Mouse (Mus musculus) adrenal gland (tissue): Measurements from ENCODE around the gene Dennd1a.

Experiments used
- intact Hi-C: fragments of 180-260 bp; cut with DNase I; formaldehyde crosslinking; loops from one replicate; pipeline ENCODE4 v1.15.1; 2025

Dennd1a gene

GRCm38 (mm10) chr2:38168606-38169005, 118.6 kb downstream of the Dennd1a start:
- intact Hi-C loops: no loop called here

GRCm38 (mm10) chr2:38165966-38166365, 121.2 kb downstream of the Dennd1a start:
- intact Hi-C loops: no loop called here

GRCm38 (mm10) chr2:38164326-38165035, 122.7 kb downstream of the Dennd1a start:
- intact Hi-C loops: no loop called here

- intact Hi-C loops: no loop called here
Observed at GRCm38 (mm10) chr2:38162486-38162885, 124.7 kb downstream of the Dennd1a start.

GRCm38 (mm10) chr2:38161484-38161883, 125.7 kb downstream of the Dennd1a start:
- intact Hi-C loops: no loop called here

- intact Hi-C loops: no loop called here
Observed at GRCm38 (mm10) chr2:38159736-38160135, 127.5 kb downstream of the Dennd1a start.

- intact Hi-C loops: no loop called here
Observed at GRCm38 (mm10) chr2:38157002-38157401, 130.2 kb downstream of the Dennd1a start.

GRCm38 (mm10) chr2:38156001-38156400, 131.2 kb downstream of the Dennd1a start:
- intact Hi-C loops: no loop called here

GRCm38 (mm10) chr2:38144831-38145230, 142.4 kb downstream of the Dennd1a start:
- intact Hi-C loops: no loop called here

- intact Hi-C loops: no loop called here
Observed at GRCm38 (mm10) chr2:38144067-38144779, 143.0 kb downstream of the Dennd1a start.

GRCm38 (mm10) chr2:38142905-38143304, 144.3 kb downstream of the Dennd1a start:
- intact Hi-C loops: no loop called here

- intact Hi-C loops: no loop called here
Observed at GRCm38 (mm10) chr2:38142210-38142609, 145.0 kb downstream of the Dennd1a start.

GRCm38 (mm10) chr2:38139536-38139935, 147.7 kb downstream of the Dennd1a start:
- intact Hi-C loops: no loop called here

GRCm38 (mm10) chr2:38137086-38137485, 150.1 kb downstream of the Dennd1a start:
- intact Hi-C loops: no loop called here

- intact Hi-C loops: no loop called here
Observed at GRCm38 (mm10) chr2:38135427-38135826, 151.8 kb downstream of the Dennd1a start.

GRCm38 (mm10) chr2:38133036-38133825, 154.0 kb downstream of the Dennd1a start:
- intact Hi-C loops: no loop called here

- intact Hi-C loops: no loop called here
Observed at GRCm38 (mm10) chr2:38132233-38132822, 154.9 kb downstream of the Dennd1a start.

- intact Hi-C loops: no loop called here
Observed at GRCm38 (mm10) chr2:38131538-38131937, 155.7 kb downstream of the Dennd1a start.

GRCm38 (mm10) chr2:38129961-38130802, 157.0 kb downstream of the Dennd1a start:
- intact Hi-C loops: no loop called here

GRCm38 (mm10) chr2:38126383-38126732, 160.8 kb downstream of the Dennd1a start:
- intact Hi-C loops: no loop called here
